Mouse (Mus musculus): ENCODE measurements around the gene Cacna1e. TPM values are rescaled to one million over a fixed set of nuclear protein-coding genes. Genes with fewer than 3 reads are reported as not detected.

Cacna1e gene
- polyA plus RNA-seq, 1 experiment from 2014 or later = 1.8 TPM

GRCm38 (mm10) chr1:154415826-154416225 is 468.5 kb downstream of the Cacna1e start:
- ATAC-seq (ENCODE audit: insufficient number of reproducible peaks, insufficient read depth, low FRiP score, low TSS enrichment, low read depth) = no peak
- Histone ChIP-seq H3K27ac (no peak overlapping the region), H3K27me3 (no peaks in the 10 kb centered on the region), H3K4me1 (peaks cover 5% of the 10 kb centered on the region), H3K4me2 (no peak overlapping the region), H3K9me3 (no peaks in the 10 kb centered on the region), H3K9ac (no peak overlapping the region), H3K4me3 (no peak overlapping the region), H3K36me3 (no peaks in the 10 kb centered on the region)
- WGBS = 61% methylated on average over 10 of the region's 10 CpGs

DNA sequence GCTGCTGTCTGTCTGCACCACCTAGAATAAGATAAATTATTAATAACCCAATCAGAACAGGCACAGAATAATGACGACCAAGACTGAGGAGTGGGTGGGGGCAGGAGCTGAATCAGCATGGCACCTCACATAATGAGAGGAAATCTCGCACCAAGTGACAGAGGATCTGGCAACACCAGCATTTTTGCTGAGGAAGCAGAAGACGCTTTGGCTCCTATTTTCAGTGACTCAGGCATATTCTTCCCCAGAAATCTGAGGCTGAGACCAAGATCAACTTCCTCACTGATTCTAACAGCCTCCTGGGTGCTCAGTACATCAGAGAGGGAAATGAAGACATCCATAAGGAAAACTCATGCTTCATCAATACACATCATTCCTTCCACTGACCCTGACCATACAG is 471.2 kb downstream of the Cacna1e start:
- Histone ChIP-seq H3K27ac (no peak overlapping the region), H3K36me3 (no peaks in the 10 kb centered on the region), H3K27me3 (no peaks in the 10 kb centered on the region), H3K9me3 (no peaks in the 10 kb centered on the region), H3K4me3 (no peak overlapping the region), H3K4me2 (no peak overlapping the region), H3K4me1 (peaks cover 5% of the 10 kb centered on the region), H3K9ac (no peak overlapping the region)
- ATAC-seq (ENCODE audit: insufficient number of reproducible peaks, insufficient read depth, low FRiP score, low TSS enrichment, low read depth) = no peak
- 78% methylated on average over 3 of the region's 3 CpGs for WGBS

DNA sequence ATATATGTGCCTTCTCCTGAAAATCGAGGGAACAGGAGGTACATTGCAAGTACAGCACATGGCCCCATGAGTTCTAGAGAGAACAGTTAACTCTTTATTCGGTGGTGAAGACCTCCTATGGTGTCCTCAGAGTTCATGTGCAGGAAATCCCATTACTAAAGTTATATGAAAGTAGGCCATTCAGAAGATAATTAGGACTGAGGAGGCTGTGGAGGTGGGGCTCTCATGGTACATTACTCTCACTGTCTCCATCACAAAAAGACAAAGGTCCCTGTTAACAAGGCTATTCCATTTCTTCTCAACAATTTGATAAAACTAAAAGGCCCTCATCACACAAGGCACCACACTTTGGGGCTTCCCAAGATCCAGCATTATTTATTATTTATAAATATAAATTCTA is 475.2 kb downstream of the Cacna1e start:
- no peak for ATAC-seq (ENCODE audit: insufficient number of reproducible peaks, insufficient read depth, low FRiP score, low TSS enrichment, low read depth)

GRCm38 (mm10) chr1:154391979-154392378 is 492.3 kb downstream of the Cacna1e start:
- no peak for ATAC-seq (ENCODE audit: insufficient number of reproducible peaks, insufficient read depth, low FRiP score, low TSS enrichment, low read depth)

More for the DNA sequence above, 475.2 kb downstream of the Cacna1e start:
- Histone ChIP-seq H3K36me3 (no peaks in the 10 kb centered on the region), H3K27ac (no peak overlapping the region), H3K9me3 (no peaks in the 10 kb centered on the region), H3K4me3 (no peak overlapping the region), H3K9ac (no peak overlapping the region), H3K4me1 (no peaks in the 10 kb centered on the region), H3K27me3 (no peaks in the 10 kb centered on the region), H3K4me2 (no peak overlapping the region)
- 72% methylated on average over 2 of the region's 2 CpGs for WGBS

More at GRCm38 (mm10) chr1:154391979-154392378, 492.3 kb downstream of the Cacna1e start:
- Histone ChIP-seq H3K4me3 (no peak overlapping the region), H3K4me2 (no peak overlapping the region), H3K27me3 (no peaks in the 10 kb centered on the region), H3K9ac (no peak overlapping the region), H3K4me1 (0 out of 2 replicates have a peak, but pooled peaks cover 5% of the 10 kb centered on the region), H3K9me3 (no peaks in the 10 kb centered on the region), H3K36me3 (no peaks in the 10 kb centered on the region), H3K27ac (no peak overlapping the region)
- WGBS = 82% methylated on average over 6 of the region's 6 CpGs

Other genes with a start within 250 kb of the Cacna1e start
- gene Ier5, start 215.1 kb upstream of the Cacna1e start, polyA plus RNA-seq (2015; fragmentation: Nextera tagmentation; extraction: Ambion mirVana) = 7.5 and 9.2 TPM in 2 replicates

Data from embryonic facial prominence, embryonic 13.5 days (tissue).